Mouse (Mus musculus) lung, postnatal 0 days (tissue): ENCODE results near the gene Ppp1r26.

Experiments
- CTCF ChIP-seq: IDR thresholded peaks from 2 replicates; pipeline ENCODE4 v1.5.1; 2016; ENCODE audit warnings: antibody characterized with exemption, mild to moderate bottlenecking
- EP300 ChIP-seq: IDR thresholded peaks from 2 replicates; pipeline ENCODE4 v1.6.1; 2016; ENCODE audit warnings: antibody characterized with exemption, mild to moderate bottlenecking, control low read depth

GRCm38 (mm10) chr2:28409144-28409543 is 37.5 kb upstream of the Ppp1r26 start:
- TF ChIP-seq EP300 (no peak), CTCF (no peak)
